Mouse (Mus musculus): ENCODE measurements at regions not wholly inside any gene's neighbourhood (a gene's known extent, or its start where the extent isn't known, plus 50 kb on each side); places are given as distances from the start of the nearest gene placed in this dataset.

DNA sequence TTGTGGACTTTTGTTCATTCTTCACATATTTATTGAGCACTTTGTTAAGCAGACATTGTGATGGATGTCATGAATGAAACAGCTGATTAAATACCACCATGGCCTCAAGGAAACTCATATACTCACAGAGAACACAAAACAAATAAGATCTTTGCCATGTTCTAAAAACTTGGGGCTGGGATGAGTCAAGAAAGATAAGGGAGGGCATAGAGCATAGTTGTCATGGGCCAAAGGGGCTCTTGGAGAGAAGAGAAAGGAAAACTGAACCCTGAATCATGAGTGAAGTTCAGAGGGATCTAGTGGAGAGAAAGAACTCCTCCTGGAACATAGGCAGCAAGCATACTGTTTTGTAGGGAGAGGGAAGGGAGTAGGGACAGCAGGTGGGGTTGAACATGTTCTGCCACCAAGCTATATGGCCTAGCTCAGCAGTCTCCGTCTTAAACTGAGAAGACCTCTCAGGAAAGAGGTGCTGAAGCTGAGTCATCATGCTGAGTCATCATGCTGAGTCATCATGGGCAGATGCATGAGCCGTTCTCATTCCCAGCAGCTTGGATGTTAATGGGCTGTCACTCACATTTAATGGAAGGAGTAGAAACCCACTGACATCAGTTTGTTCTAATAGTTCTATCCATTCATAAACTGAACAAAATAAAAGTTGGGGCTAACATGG is 69.6 kb downstream of the Cetn3 start:
- DNase-seq = no peak

DNA sequence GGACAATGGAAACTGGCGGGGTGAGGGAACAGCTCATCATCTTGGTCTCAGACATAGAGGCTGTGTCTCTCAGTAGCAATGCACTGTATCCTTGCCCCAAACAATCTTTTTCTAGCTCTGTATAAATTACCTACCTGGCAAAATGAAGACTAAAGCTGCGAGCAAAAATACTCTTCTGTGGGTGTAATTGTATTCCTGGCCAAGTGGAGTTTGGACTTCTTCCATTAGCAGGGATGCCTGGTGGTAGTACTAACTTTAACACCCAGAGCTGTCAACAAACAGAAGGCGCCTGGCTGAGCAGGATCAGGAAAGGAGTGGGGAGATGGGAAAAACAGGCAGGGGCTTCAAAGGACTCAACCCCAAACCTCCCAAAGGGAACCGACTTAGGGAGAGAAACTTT is 73.2 kb downstream of the Cetn3 start:
- DNase-seq = no peak

DNA sequence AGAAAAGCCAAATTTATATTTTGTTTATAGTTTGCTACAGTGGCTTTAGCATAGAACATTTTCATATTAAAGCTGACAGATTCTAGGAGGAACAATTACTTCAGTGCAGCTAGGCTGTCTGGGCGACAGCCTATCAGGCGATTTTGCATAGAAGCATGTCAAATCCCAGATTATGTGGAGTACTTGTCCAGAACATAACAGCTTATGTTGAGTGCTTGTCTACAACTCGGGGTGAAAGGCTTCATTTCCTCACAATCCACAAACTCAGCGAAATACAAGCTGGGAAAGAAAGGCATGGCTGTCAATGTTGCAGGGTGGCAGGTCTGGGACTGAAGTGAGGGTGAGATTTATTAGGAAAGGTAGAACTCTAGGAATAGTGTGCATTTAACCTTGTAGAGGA is 77.8 kb downstream of the Cetn3 start:
- no peak for DNase-seq

DNA sequence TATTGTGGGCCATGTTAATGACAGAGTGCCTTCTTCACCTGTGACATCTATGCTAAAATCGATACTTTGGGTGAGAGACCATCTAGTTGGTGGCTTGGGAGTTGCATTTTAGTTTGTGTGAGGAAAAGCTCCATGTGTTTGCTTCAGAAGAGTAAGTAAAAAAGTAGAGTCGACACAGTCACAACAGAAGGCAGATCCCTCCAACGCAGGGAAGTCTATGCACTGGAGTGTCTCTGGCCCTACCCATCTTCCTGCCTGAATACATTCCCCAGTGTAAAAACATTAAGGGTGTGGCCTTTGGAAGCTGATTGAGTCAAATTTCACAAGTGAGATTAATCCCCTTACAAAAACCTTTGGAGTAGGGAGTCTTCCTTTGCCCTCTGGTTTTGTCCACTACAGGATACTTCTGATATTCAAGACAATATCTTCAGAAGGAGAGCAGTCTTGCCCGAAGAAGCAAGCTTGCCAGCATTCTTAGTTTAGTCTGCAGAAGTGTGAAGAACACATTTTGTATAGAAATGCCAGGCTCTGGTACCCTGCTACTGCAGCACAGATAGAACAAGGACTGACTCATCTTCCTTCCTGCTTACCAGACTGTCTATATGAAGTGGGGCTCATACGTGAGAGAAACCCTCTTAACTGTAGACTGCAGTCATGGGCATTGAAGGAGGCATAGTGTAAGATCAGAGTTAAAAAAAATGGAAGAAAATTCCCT is 79.2 kb downstream of the Cetn3 start:
- no peak for DNase-seq

DNA sequence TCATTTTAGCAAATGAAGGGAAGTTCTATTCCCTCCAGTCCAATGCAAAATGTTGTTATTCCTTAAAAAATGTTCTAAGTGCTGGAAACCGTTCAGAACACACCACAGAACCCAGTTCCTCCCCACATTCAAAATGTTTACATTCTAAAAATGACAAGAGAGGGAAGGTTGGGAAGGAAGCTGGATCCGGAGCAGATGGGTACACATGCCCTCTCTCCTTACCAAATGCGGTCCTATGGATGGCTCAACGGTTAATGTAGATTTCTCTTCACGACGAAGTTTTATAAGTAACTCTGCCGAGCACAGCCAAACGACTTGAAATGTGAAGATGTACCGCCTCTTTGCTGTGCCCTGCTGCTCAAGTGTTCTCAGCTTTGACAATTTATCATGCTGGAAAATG is 88.3 kb downstream of the Cetn3 start:
- DNase-seq = no peak

DNA sequence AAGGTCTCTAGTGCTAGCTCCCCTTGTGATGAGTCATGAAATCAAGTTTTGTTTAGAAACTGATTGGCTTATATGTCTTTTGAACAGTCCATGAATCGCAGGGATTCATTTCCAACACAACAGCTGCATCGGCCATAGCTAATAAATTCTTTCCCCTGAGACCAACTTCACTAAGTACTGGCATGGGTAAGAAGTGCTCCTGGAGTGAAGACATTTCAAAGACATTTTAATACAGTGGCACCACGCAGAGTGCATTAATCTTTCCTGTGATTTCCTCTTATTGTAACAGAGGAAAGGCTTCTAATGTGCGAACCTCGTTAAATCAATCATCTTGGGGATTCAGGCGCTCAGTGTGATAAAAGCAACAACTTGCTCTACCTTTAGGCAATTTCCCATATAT is 103.0 kb downstream of the Cetn3 start:
- DNase-seq = no peak

DNA sequence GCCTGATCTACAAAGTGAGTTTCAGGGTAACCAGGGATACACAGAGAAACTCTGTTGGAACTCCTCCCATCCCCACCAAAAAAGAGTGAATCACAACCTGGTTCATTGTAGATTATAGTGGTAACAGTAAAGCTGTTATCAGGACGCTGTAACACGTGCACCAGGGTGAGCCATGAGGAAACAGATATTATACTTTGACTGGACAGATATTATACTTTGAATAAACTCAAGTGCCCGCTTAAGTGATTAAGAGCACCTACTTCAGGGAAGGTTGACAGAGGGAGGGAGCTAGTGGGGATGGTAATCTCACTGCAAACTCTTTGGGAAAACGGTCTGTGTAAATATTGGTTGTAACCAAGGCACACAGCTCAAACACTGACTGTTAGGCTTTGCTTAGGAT is 147.4 kb downstream of the Cetn3 start:
- no peak for DNase-seq

DNA sequence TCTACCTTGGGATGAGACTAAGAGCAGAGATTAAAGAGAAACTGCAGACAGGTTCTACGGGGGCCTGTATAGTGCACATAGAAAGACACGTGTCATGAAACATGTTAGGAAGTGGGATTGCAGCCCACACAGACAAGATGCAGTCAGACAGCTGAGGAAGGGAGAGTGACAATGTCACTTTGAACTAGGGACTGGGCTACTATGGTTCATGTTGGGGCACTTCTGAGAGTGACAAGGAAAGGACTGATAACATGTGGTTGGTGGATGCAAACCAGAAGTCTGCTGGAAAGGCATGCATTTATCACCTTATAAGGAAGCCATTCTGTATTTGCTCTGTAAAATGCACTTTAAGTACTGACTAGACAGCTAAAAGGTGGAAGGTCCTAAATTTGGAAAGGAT is 148.3 kb downstream of the Cetn3 start:
- DNase-seq = no peak

DNA sequence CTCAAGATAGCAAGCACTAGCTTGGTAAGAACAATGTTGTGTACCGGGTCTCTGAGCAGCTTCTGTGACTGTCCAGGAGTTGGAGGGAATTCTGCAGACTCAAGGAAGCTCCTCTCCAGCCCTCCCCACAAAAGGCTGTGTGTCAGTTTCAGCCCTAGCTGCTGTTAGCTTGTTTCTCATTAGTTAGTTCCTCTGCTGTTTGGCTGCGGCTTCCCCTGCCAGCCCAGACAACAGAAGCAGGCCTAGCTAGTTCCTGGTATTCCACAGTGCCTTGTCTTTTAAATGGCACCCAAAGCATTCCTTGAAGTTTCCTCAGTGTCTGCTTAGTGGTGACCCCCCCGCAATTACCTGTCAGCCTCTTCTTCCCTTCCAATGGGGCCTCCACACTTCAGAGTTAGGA is 154.2 kb downstream of the Cetn3 start:
- DNase-seq = no peak

DNA sequence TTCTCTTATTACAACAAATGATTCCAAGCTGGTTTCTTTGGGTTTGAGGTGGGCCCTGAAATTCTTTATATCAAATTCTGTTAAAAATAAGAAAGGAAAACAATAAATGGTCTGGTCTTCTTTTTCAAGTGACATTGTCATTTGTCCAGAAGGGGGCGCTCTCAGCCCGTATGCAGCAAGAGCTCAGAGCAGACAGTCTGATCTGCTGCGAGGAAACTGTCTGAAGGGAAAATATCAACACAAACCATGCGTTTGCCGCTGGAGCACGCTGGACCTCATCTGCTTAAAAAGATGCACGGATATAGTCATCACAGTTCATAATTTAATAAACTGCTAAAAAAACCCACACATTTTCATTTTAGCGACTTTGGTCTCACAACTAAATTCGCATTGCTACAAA is 161.2 kb downstream of the Cetn3 start:
- DNase-seq = peak; percentile 69 to 90

DNA sequence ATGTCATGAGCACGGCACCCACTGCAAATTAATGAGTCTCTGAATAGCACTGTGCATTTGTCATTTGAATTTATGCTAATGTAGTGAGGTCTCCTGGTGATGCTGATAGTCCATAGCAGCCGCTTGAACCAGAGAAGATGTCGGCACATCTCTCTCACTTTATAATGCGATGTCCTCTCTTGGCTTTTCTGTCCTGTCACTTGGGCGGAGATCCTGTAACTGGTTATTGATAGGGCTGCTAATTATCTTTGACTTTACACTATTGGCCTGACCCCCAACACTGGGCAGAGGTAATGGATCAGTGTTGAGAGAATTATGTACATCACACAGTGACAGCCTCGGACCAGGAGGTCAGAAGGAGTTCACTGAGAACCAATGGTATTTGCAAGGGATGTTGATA is 161.6 kb downstream of the Cetn3 start:
- DNase-seq = no peak

DNA sequence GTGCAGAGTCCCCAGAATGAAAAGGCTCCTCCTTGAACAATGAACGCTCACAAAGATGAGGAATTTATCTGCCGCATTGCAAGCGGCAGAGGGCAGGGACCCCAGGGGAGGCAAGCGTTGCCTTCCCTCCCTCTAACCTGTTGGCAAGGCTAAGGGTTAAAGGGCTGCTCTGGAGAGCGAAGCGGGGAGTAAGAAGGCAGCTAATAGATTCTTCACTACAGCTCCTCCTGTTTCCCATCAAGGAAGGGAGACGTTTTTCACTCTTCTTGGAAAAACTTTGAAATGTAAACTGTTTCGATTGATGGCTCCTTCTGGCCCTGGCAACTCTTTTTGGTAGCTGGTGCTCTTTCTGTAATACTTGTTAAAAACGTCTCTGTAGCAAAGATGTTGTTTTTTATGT is 162.9 kb downstream of the Cetn3 start:
- DNase-seq = no peak

DNA sequence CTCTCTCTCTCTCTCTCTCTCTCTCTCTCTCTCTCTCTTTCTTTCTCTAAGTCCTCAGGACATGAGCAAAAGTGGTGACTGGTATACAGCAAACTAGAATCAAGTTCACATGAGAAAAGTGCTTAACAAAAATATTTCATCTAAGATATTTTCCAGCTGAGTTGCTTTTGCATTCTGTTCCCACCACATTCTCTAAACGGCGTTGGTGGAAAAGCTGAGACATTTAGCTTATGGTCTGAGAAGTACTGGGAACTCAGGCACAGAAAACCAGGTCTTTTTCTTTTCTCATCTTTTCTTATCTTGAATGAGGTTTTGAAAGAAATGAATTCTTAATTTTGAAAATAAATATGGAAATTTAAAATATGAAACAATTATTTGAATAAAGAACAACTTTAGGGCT is 182.6 kb downstream of the Cetn3 start:
- DNase-seq = no peak

DNA sequence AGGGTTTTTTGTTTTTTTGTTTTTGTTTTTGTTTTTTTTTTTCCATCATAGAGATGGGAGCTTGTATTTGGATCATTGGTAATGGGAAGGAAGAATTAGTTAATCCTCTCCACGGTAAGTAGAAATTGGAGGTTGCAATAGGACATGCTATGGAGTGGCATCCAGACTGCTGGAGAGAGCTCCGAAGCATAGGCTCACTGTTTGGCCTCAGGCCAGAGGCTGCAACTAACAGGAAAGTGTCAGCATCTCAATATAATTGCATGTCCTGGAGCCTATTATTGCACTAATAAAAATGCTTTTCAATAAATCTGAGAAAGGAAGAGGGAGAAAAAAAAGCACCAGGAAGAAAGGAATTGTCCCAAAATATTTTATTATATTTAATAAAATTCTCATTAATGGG is 193.0 kb downstream of the Cetn3 start:
- peak in 1 of 2 experiments; percentile 13 for DNase-seq

DNA sequence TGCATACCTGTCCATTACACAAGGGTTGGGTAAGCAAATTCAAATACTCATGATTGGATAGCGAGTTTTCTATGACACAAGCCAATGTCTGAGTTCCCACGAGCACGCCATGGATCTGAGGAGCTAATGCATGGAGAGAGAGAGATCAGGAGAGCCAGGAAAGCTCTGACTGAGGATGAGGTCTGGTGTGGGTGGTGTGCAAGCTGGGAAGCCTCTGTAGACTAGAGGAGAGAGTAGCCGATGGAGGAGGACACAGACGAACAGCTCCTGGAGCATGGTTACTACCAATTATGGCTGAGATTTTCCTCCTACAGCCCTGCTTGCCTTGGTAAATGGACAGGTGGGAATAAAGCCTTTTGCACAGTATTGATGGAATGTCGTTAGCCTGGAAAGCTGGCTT is 195.1 kb downstream of the Cetn3 start:
- DNase-seq = no peak

DNA sequence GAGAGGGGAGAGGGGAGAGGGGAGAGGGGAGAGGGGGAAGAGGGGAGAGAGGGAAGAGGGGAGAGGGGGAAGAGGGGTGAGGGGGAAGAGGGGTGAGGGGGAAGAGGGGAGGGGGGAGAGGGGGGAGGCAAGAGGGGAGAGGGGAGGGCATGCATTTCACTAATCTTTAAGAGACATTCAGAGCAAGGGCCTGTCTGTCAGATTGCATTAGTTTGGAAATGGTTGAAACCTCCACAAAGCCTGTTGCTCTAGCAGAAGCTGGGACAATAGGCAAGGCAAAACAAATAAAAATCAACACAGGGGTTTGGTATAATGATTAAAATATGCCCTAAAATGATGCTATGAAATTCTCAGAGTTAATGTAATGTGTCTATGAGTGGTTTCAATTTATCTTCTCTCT is 196.4 kb downstream of the Cetn3 start:
- no peak for DNase-seq

DNA sequence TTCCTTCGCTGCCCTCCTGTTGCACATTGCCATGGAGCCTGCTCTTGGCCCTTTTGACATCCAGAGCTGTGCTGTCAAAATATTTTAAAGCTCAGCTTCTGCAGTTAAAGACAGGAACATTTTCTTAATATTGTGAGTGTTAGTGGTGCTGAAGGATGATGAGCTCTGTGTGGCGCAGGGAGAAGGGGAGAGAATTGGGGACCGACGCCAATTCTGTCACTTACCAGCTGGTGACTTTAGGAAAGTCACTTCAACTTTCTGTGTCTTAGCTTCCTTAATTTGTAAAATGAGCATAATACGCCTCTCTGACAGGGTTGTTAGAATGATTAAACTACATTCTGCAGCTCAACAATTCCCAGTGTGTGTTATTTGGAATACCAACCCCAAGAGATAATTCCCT is 197.2 kb downstream of the Cetn3 start:
- DNase-seq = no peak

DNA sequence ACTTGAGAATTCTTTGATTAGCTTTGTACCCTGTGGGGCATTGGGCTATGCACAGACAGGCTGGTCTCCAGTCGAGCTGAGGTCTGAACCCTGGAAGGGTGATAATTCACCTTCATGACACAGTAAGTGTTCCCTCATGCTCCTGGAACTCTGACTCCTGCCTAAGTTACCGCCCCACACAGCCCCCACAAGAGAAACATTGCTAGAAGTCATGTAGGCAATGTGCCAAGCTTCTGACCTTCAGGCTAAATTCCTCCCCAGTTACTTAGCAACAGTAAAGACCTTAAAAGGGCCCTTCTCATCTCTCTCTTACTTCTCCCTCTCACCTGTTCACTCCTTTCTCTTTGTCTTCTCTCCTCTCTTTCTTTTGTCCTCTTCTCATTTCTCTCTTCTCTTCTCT is 199.6 kb downstream of the Cetn3 start:
- peak in 1 of 2 experiments; percentile 5 for DNase-seq

DNA sequence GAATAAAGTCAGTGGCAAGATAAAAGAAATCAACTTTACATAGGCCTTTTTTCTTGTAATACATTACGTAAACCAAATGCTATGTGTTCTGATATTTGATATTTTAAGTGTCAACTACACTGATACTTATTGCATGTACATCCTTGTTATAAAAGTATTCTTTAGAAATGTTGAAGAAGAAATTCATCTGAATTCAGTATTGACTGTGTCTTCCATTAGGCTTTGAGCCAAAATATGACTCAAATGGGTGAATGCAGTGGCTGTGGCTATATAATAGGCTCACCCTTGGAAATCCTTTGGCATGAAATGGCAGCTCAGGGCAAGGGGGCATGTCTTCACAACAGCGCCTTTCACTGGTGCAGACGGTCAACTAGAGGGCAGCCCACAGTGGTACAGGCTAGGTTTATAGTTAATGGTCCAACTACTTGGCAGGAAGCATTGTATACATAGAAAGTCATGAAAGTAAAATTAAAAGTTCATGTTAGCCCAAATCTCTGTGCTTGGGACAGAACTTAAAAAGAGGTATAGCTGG is 217.9 kb downstream of the Cetn3 start:
- no peak for DNase-seq

DNA sequence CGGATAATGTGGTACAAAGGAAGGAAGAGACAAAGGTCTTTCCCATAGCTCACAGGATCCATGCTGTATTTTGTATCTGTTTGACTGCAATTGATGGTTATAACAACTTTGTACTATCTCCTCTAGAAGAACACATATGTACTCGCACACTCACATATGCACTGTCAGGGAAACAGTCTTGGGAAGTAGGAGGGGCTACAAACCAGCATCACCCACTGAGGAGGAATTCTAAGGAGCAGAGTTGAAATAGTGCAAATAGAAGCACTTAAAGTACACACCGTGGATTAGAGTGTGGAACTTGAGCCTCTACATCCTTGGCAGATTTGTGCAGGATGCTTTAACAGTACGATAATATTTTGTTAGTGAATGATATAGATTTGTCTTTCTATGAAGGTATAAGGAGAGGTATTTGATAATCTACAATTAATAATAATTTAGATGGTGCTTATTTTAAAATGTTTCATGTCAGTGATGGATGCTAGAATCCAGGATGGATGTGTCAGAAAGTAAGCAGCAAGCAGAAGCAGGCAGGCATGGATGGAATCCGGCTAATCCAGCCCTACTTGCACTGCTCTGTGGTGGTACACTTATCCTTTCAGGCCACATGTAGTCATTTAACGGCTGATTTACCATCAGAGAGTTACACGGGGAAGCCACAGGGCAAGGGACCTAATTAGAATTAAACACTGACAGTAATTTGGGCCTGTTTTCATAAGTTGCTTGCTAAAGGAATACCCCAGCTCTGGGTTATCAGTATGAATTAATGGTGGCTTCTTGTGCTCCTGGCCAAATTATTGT is 223.3 kb downstream of the Cetn3 start:
- DNase-seq = no peak

DNA sequence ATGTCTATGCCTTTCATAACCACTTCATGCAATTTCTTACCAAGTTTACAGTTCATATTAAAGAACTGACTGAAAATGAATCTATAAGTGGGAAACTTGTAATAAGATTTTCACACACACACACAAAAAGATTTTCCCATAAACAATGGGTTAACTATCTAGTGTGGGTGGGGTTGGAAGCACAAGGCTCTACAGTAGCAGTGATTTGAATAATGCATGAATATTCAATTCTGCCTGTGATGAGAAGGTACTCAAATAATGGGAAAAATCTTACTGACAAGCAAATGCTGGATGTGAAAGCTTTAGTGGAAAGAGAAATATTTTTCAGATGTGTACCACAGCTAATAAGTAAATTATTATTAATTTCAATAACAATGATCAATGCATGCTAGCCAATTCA is 224.3 kb downstream of the Cetn3 start:
- no peak for DNase-seq

DNA sequence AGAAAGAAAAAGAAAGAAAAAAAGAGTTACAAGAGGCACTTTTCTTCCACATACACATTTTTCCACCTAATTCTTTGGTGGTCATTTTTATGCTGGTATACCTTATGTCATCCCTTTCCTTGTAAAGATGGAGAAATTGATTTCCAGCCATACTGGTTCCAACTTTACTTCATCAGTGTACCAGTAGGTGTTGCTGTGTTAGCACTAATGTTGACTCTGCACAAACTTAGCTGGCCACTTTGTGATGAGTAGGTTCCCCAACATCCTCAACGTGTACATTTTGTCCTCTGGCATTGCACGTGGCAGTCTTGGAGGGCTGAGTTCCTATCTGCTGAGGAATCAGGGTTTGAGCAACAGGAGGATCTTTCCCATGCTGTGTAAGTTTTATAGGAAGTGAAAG is 256.7 kb downstream of the Cetn3 start:
- no peak for DNase-seq

DNA sequence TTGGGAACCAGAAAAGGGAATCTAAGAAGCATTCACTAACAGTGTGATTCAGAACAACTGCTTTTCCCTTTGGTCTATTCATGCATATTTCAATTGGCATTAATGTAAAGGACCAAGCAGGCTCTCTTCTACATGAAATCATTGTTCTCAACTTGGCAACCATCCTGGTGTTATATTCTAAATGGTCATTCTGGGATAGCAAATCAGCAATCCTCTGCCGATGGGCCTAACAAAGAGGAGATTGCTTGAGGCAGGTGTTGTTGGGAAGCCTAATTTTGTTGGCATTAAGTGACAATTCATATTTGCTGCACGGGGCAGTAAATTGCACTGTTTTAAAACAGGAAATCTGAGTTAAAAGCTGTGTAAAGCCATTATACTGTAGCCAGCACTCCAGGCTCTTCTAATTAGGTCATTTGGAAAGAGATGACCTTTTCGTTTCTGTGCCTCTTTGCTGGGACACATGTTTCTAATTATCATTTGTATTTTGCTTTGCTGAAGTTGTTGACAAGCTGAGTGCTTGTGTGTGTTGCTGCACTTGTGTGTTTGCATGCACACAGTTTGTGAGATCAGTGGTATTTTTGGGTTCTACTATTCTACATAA is 275.4 kb downstream of the Cetn3 start:
- DNase-seq = no peak

Measured in kidney, postnatal 36 days (tissue).